Mouse (Mus musculus): Measurements from ENCODE around the gene Pald1. TPM values are rescaled to one million over a fixed set of nuclear protein-coding genes. Genes with fewer than 3 reads are reported as not detected.
A peak's percentile ranks its signal among the peaks of the same experiment; 100 is the strongest.

The Pald1 gene
- polyA plus RNA-seq, 1 experiment from 2014 or later = 22.9 TPM

DNA sequence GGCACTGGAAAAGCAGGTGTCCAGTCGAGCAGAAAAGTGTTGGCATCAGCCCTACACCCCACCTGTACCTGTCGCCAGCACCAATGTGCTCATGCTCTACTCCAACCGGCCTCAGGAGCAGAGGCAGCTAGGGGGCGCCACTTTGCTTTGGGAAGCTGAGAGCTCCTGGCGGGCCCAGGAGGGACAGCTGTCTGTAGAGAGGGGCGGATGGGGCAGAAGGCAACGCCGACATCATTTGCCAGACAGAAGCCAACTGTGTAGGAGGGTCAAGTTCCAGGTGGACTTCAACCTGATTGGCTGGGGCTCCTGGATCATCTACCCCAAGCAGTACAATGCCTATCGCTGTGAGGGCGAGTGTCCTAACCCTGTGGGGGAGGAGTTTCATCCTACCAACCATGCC, 40.0 kb upstream of the Pald1 start:
- Histone ChIP-seq H3K27ac (ENCODE audit: low read depth, low read length) (no peak overlapping the region), H3K4me3 (ENCODE audit: low read depth, low read length) (no peak overlapping the region), H3K9ac (ENCODE audit: low read length) (no peak overlapping the region), H3K4me2 (ENCODE audit: low read depth, low read length, severe bottlenecking) (no peak overlapping the region), H3K4me1 (replicated peaks; ENCODE audit: control insufficient read depth, insufficient read depth, low read length) (peaks cover 5% of the 10 kb centered on the region; the same call in 1 of the 2 replicates), H3K9me3 (ENCODE audit: control insufficient read depth, low read length) (no peaks in the 10 kb centered on the region), H3K27me3 (ENCODE audit: control insufficient read depth, insufficient read depth, low read length) (peaks cover 21% of the 10 kb centered on the region), H3K36me3 (ENCODE audit: control insufficient read depth, insufficient read depth, low read length) (no peaks in the 10 kb centered on the region)
- ATAC-seq (replicated peaks; ENCODE audit: low FRiP score) (no peak), DNase-seq (ENCODE audit: low spot score) (no peak)
- WGBS = 38% methylated on average over 10 of the region's 10 CpGs

DNA sequence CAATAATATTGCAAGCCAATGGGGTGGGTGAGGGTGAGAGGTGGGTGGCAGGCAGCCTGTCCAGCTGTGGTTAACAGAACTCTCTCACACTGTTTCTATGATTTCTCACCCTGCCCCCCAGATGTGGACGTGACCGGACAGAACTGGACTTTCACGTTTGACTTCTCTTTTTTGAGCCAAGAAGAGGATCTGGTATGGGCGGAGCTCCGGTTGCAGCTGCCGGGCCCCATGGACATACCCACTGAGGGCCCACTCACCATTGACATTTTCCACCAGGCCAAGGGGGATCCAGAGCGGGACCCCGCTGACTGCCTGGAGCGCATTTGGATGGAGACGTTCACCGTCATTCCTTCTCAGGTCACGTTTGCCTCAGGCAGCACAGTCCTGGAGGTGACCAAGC, 39.5 kb upstream of the Pald1 start:
- no peak overlapping the region for H3K4me2 ChIP-seq (ENCODE audit: low read depth, low read length, severe bottlenecking)

DNA sequence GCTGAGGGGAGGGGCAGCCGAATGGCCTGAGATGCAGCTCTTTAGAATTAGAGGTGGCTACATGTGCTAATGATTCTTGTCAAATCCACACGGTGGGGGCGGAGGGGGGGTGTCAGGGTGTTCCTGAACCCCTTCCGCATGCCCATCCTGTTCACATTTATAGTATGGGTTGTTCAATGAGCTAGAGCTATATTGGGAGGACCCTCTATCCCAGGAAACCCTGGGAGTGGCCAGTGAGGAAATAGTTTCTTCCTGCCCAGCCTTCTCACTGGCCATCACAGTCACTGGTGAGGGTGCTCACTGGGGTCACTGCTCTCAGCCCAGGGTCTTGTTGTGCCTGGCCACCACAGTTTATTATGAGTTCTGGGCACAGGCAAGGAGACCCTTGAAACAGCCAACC, 36.7 kb upstream of the Pald1 start:
- WGBS = 70% methylated on average over 4 of the region's 4 CpGs
- peaks cover 37% of the 10 kb centered on the region for H3K27me3 ChIP-seq (ENCODE audit: control insufficient read depth, insufficient read depth, low read length)
- H3K9ac ChIP-seq (ENCODE audit: low read length) = no peak overlapping the region
- peaks cover 5% of the 10 kb centered on the region; the same call in 1 of the 2 replicates for H3K4me1 ChIP-seq (replicated peaks; ENCODE audit: control insufficient read depth, insufficient read depth, low read length)
- no peak overlapping the region for H3K4me2 ChIP-seq (ENCODE audit: low read depth, low read length, severe bottlenecking)
- DNase-seq (ENCODE audit: low spot score) = no peak
- H3K9me3 ChIP-seq (ENCODE audit: control insufficient read depth, low read length) = no peaks in the 10 kb centered on the region
- no peak overlapping the region for H3K27ac ChIP-seq (ENCODE audit: low read depth, low read length)
- ATAC-seq (replicated peaks; ENCODE audit: low FRiP score) = no peak
- no peak overlapping the region for H3K4me3 ChIP-seq (ENCODE audit: low read depth, low read length)
- no peaks in the 10 kb centered on the region for H3K36me3 ChIP-seq (ENCODE audit: control insufficient read depth, insufficient read depth, low read length)

More for the DNA sequence above, 39.5 kb upstream of the Pald1 start:
- Histone ChIP-seq H3K4me1 (replicated peaks; ENCODE audit: control insufficient read depth, insufficient read depth, low read length) (peaks cover 5% of the 10 kb centered on the region; the same call in 1 of the 2 replicates), H3K27me3 (ENCODE audit: control insufficient read depth, insufficient read depth, low read length) (peaks cover 25% of the 10 kb centered on the region), H3K4me3 (ENCODE audit: low read depth, low read length) (no peak overlapping the region), H3K9me3 (ENCODE audit: control insufficient read depth, low read length) (no peaks in the 10 kb centered on the region), H3K36me3 (ENCODE audit: control insufficient read depth, insufficient read depth, low read length) (no peaks in the 10 kb centered on the region), H3K9ac (ENCODE audit: low read length) (no peak overlapping the region), H3K27ac (ENCODE audit: low read depth, low read length) (no peak overlapping the region)
- ATAC-seq (replicated peaks; ENCODE audit: low FRiP score) (no peak), DNase-seq (ENCODE audit: low spot score) (no peak)
- WGBS = 93% methylated on average over 12 of the region's 12 CpGs

DNA sequence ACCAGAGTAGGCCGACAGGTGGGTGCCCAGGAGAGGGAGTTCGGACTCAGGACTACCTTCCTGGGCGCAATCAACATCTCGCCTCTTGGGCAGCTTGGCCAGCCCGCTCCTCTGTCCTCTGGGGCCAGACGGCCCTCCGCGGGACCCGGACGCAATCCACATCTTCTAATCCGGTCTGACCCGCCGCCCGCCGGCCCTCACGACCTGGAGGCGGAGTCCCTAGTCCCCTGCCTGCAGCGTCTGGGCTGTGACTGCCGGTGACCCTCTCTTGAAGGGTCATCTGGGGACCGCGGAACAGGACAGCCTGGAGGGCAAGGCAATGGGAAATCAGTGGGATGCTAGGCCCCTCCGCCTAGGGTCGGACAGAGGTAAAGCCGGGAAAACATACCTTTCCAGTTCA, 35.8 kb upstream of the Pald1 start:
- no peak for DNase-seq (ENCODE audit: low spot score)
- Histone ChIP-seq H3K27me3 (ENCODE audit: control insufficient read depth, insufficient read depth, low read length) (peaks cover 37% of the 10 kb centered on the region), H3K9me3 (ENCODE audit: control insufficient read depth, low read length) (no peaks in the 10 kb centered on the region), H3K4me3 (ENCODE audit: low read depth, low read length) (no peak overlapping the region), H3K36me3 (ENCODE audit: control insufficient read depth, insufficient read depth, low read length) (no peaks in the 10 kb centered on the region), H3K27ac (ENCODE audit: low read depth, low read length) (no peak overlapping the region), H3K4me2 (ENCODE audit: low read depth, low read length, severe bottlenecking) (no peak overlapping the region), H3K9ac (ENCODE audit: low read length) (no peak overlapping the region), H3K4me1 (replicated peaks; ENCODE audit: control insufficient read depth, insufficient read depth, low read length) (0 out of 2 replicates have a peak, but pooled peaks cover 5% of the 10 kb centered on the region)
- ATAC-seq (replicated peaks; ENCODE audit: low FRiP score) = no peak
- 2% methylated on average over 23 of the region's 24 CpGs for WGBS

DNA sequence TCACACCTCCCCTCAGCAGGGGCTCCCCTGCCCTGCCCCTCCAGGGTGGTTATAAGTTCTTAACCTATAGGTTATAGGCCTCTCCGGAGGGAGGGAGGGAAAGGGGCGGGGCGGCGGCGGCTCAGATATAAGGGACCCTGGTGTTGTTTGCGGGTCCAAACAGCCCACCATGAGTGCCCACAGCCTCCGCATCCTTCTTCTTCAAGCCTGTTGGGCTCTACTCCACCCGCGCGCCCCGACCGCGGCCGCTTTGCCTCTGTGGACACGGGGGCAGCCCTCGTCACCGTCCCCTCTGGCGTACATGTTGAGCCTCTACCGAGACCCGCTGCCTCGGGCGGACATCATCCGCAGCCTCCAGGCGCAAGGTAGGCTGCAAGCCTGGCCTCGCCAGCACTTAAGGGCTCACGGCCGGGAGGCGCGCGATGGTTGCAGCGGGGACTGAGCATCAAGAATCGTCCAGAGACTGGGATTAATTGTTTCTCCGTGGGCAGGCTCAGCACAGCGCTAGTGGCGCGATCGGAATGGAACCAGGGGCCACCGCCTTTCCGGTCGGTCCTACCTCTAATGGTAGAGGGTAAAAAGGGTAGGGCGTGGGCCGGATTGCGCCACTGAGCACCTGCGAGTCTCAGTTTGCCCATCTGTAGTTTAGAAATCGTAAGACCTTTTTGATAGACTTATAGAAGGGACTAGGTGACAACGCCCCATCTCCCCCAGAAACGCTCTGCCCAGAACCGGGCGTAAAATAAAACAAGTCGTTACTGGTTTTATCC, 35.0 kb upstream of the Pald1 start:
- DNase-seq (ENCODE audit: low spot score) = peak; percentile 68
- no peaks in the 10 kb centered on the region for H3K9me3 ChIP-seq (ENCODE audit: control insufficient read depth, low read length)
- 5% methylated on average over 45 of the region's 50 CpGs for WGBS
- no peaks in the 10 kb centered on the region for H3K36me3 ChIP-seq (ENCODE audit: control insufficient read depth, insufficient read depth, low read length)
- no peak overlapping the region for H3K27ac ChIP-seq (ENCODE audit: low read depth, low read length)
- peak overlapping the region; percentile 39 for H3K4me3 ChIP-seq (ENCODE audit: low read depth, low read length)
- peaks cover 37% of the 10 kb centered on the region for H3K27me3 ChIP-seq (ENCODE audit: control insufficient read depth, insufficient read depth, low read length)
- peak overlapping the region; percentile 74 for H3K4me2 ChIP-seq (ENCODE audit: low read depth, low read length, severe bottlenecking)
- H3K4me1 ChIP-seq (replicated peaks; ENCODE audit: control insufficient read depth, insufficient read depth, low read length) = 0 out of 2 replicates have a peak, but pooled peaks cover 5% of the 10 kb centered on the region
- 0 out of 2 replicates have a peak, but pooled peaks have one; percentile 7 for ATAC-seq (replicated peaks; ENCODE audit: low FRiP score)
- peak overlapping the region; percentile 47 for H3K9ac ChIP-seq (ENCODE audit: low read length)

DNA sequence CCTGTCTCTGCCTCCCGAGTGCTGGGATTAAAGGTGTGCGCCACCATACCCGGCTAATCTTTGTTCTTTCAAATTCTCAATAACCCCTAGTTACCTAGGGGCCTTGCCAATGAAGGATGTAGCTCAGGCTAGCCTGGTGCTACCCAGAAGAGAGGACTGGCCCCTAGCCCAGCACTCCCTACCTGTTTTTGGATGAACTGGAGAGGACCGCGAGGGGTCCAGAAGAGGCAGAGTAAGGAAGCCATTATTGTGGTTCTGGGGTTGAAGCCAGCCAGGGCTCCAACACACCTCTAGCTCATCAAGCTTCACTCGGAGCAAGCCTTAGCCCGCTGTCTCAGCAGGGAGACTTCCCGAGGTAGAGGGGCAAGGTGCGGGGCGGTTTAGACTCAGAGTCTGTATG, 34.3 kb upstream of the Pald1 start, which contains the start of gene Nodal:
Gene Nodal (plus strand): TSS at position 301 of the 400 bp plus-strand sequence.
- ATAC-seq (replicated peaks; ENCODE audit: low FRiP score) = 0 out of 2 replicates have a peak, but pooled peaks have one; percentile 24
- Histone ChIP-seq H3K4me3 (ENCODE audit: low read depth, low read length) (peak within 1 kb of the TSS; percentile 39), H3K9ac (ENCODE audit: low read length) (peak within 1 kb of the TSS; percentile 47), H3K27ac (ENCODE audit: low read depth, low read length) (no peak within 1 kb of the TSS), H3K4me1 (replicated peaks; ENCODE audit: control insufficient read depth, insufficient read depth, low read length) (0 out of 2 replicates have a peak, but pooled peaks cover 5% of the 10 kb centered on the region), H3K36me3 (ENCODE audit: control insufficient read depth, insufficient read depth, low read length) (no peaks in the 10 kb centered on the region), H3K4me2 (ENCODE audit: low read depth, low read length, severe bottlenecking) (peak within 1 kb of the TSS; percentile 74), H3K27me3 (ENCODE audit: control insufficient read depth, insufficient read depth, low read length) (peaks cover 37% of the 10 kb centered on the region), H3K9me3 (ENCODE audit: control insufficient read depth, low read length) (no peaks in the 10 kb centered on the region)
- whole genome bisulfite sequencing = 33% methylated on average over 10 of the region's 10 CpGs
- DNase-seq (ENCODE audit: low spot score) = no peak

DNA sequence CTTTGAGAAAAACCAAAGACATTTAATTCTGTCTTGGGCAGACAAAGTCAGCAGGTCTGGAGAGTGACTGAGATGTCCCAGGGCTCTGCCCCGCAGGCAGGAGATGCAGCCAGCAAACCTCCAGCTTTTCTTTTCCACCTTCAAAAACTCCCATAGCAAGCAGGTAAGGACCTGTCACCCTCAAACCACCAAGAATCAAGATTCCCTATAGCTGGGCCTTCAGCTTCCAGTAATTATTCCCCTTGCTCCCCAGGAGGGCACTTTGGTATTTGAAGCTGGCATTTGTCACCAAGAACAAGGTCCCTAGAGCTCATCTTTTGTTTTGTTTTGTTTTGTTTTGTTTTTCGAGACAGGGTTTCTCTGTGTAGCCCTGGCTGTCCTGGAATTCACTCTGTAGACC, 33.7 kb upstream of the Pald1 start:
- Histone ChIP-seq H3K4me1 (replicated peaks; ENCODE audit: control insufficient read depth, insufficient read depth, low read length) (0 out of 2 replicates have a peak, but pooled peaks cover 5% of the 10 kb centered on the region), H3K4me3 (ENCODE audit: low read depth, low read length) (no peak overlapping the region), H3K27ac (ENCODE audit: low read depth, low read length) (no peak overlapping the region), H3K9ac (ENCODE audit: low read length) (no peak overlapping the region), H3K4me2 (ENCODE audit: low read depth, low read length, severe bottlenecking) (no peak overlapping the region), H3K36me3 (ENCODE audit: control insufficient read depth, insufficient read depth, low read length) (no peaks in the 10 kb centered on the region), H3K27me3 (ENCODE audit: control insufficient read depth, insufficient read depth, low read length) (peaks cover 37% of the 10 kb centered on the region), H3K9me3 (ENCODE audit: control insufficient read depth, low read length) (no peaks in the 10 kb centered on the region)
- DNase-seq (ENCODE audit: low spot score) (no peak), ATAC-seq (replicated peaks; ENCODE audit: low FRiP score) (no peak)
- 50% methylated on average over 2 of the region's 2 CpGs for WGBS

DNA sequence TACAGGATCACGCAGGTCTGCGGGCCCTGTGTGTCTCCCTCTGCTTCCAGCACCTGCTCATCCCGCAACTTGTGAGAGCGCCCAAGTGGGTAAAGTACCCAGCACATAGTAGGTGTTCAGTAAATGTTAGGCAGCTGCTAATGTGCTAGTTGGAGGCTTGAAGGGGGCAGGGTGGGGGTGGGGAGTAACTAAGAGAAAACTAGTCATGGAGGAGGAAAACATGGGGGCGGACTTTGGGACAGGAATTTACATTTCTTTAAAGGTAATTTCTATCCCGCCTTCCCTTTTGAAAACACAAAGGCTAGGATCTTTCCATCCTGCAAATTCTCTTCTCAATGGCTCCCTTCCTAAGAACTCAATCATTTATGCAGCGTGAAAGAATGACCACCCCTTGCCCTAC, 33.2 kb upstream of the Pald1 start:
- H3K9me3 ChIP-seq (ENCODE audit: control insufficient read depth, low read length) = no peaks in the 10 kb centered on the region
- no peak overlapping the region for H3K4me3 ChIP-seq (ENCODE audit: low read depth, low read length)
- peaks cover 37% of the 10 kb centered on the region for H3K27me3 ChIP-seq (ENCODE audit: control insufficient read depth, insufficient read depth, low read length)
- H3K27ac ChIP-seq (ENCODE audit: low read depth, low read length) = no peak overlapping the region
- H3K4me2 ChIP-seq (ENCODE audit: low read depth, low read length, severe bottlenecking) = no peak overlapping the region
- no peak overlapping the region for H3K9ac ChIP-seq (ENCODE audit: low read length)
- DNase-seq (ENCODE audit: low spot score) = no peak
- H3K4me1 ChIP-seq (replicated peaks; ENCODE audit: control insufficient read depth, insufficient read depth, low read length) = 0 out of 2 replicates have a peak, but pooled peaks cover 5% of the 10 kb centered on the region
- no peak for ATAC-seq (replicated peaks; ENCODE audit: low FRiP score)
- 20% methylated on average over 7 of the region's 7 CpGs for WGBS
- no peaks in the 10 kb centered on the region for H3K36me3 ChIP-seq (ENCODE audit: control insufficient read depth, insufficient read depth, low read length)

Data from forebrain, embryonic 11.5 days (tissue).